Mouse (Mus musculus) neural tube, embryonic 14.5 days (tissue): ENCODE results near the gene Selenoo. TPM values are rescaled to one million over a fixed set of nuclear protein-coding genes. Genes with fewer than 3 reads are reported as not detected.

Experiments used
- ATAC-seq: fragments of 200-750 bp; cut with Nextera tagmentation; 2 replicates; pipeline ENCODE4 v1.8.0; 2017; ENCODE audit warnings: low read depth, mild to moderate bottlenecking, moderate TSS enrichment, moderate library complexity
- H3K27ac ChIP-seq: fragments of 300-500 bp; sonication (generic); 2 replicates; pipeline ENCODE4 v1.5.1; 2014; ENCODE audit warnings: low read depth, mild to moderate bottlenecking, control low read depth, low read length, moderate library complexity, mixed read lengths
- H3K27me3 ChIP-seq: fragments of 300-500 bp; sonication (generic); 2 replicates; pipeline ENCODE4 v1.6.1; 2014; ENCODE audit warnings: low read length; ENCODE audit not compliant: control insufficient read depth, insufficient read depth
- H3K36me3 ChIP-seq: fragments of 300-500 bp; sonication (generic); 2 replicates; pipeline ENCODE4 v1.6.1; 2014; ENCODE audit warnings: low read length, mixed read lengths; ENCODE audit not compliant: control insufficient read depth, insufficient read depth
- H3K4me1 ChIP-seq: fragments of 300-500 bp; sonication (generic); 2 replicates; pipeline ENCODE4 v1.6.1; 2014; ENCODE audit warnings: low read length; ENCODE audit not compliant: control insufficient read depth, insufficient read depth
- H3K4me2 ChIP-seq: fragments of 300-500 bp; sonication (generic); 2 replicates; pipeline ENCODE4 v1.6.1; 2014; ENCODE audit warnings: mild to moderate bottlenecking, low read depth, low read length, control low read depth
- H3K4me3 ChIP-seq: fragments of 300-500 bp; sonication (generic); 2 replicates; pipeline ENCODE4 v1.5.1; 2014; ENCODE audit warnings: low read depth, low read length, control low read depth, mixed read lengths
- H3K9ac ChIP-seq: fragments of 300-500 bp; sonication (generic); replicated peaks from 2 replicates; pipeline ENCODE4 v1.6.1; 2014; ENCODE audit warnings: low read depth, mild to moderate bottlenecking, control low read depth, low read length, mixed read lengths
- H3K9me3 ChIP-seq: fragments of 300-500 bp; sonication (generic); 2 replicates; pipeline ENCODE4 v1.6.1; 2016; ENCODE audit warnings: low read length; ENCODE audit not compliant: control insufficient read depth
- WGBS: fragments of 180-500 bp; shearing (Covaris S2); extraction: QIAGEN DNeasy Blood & Tissue Kit; methylation state at CpG from one replicate; pipeline ENCODE4 v1.1.7; 2014; 5-methylcytosine and 5-hydroxymethylcytosine counted together
- polyA plus RNA-seq: library from polyadenylated mRNA; unstranded; fragments of >200 nt; fragmentation: Nextera tagmentation; extraction: Ambion mirVana; gene quantifications from 2 replicates; pipeline ENCODE4 v1.2.1, GENCODE M21; 2014

Gene Selenoo
- polyA plus RNA-seq, 1 experiment from 2014 or later = 23.9 TPM

GRCm38 (mm10) chr15:89140659-89141252, 51.9 kb downstream of the Selenoo start, which contains the start of gene Mapk12:
TSS of gene Mapk12 (minus strand) at chr15:89140703.
- H3K4me2 ChIP-seq = peak within 1 kb of the TSS; percentile 92
- H3K27me3 ChIP-seq = peaks cover 8% of the 10 kb centered on the region; the same call in 1 of the 2 replicates
- peak within 1 kb of the TSS; percentile 57 for H3K9ac ChIP-seq
- H3K27ac ChIP-seq = no peak within 1 kb of the TSS
- no peaks in the 10 kb centered on the region for H3K9me3 ChIP-seq
- peaks cover 13% of the 10 kb centered on the region for H3K4me1 ChIP-seq
- 0 out of 2 replicates have a peak, but pooled peaks cover 9% of the 10 kb centered on the region for H3K36me3 ChIP-seq
- WGBS = under 1% methylated on average over 21 of the region's 21 CpGs
- ATAC-seq = peak; percentile 29; the same call in 1 of the 2 replicates
- peak within 1 kb of the TSS; percentile 39 for H3K4me3 ChIP-seq

DNA sequence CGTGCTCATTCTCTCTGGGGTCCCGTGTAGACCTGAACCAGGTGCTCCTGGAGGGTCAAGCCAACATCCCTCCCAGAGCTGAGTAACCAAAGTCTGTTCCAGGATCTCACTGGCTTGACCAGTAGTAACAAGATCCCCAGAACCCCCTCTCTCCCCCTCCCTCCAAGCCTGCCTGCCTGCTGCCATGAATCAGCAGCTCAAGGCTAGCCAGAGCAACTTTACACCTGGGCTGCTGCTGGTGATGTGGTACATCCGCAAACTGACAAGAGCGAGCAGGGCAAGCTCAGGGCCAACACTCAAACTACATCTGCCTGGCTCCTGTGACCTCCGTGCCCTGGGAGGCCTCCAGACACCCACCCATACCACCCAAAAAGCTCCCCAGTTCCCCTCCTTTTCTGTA, 52.6 kb downstream of the Selenoo start:
- Histone ChIP-seq H3K36me3 (0 out of 2 replicates have a peak, but pooled peaks cover 9% of the 10 kb centered on the region), H3K4me2 (no peak overlapping the region), H3K4me3 (no peak overlapping the region), H3K4me1 (peaks cover 17% of the 10 kb centered on the region), H3K9ac (no peak overlapping the region), H3K27me3 (peaks cover 8% of the 10 kb centered on the region; the same call in 1 of the 2 replicates), H3K9me3 (no peaks in the 10 kb centered on the region), H3K27ac (no peak overlapping the region)
- WGBS = 35% methylated on average over 5 of the region's 5 CpGs
- ATAC-seq = no peak

DNA sequence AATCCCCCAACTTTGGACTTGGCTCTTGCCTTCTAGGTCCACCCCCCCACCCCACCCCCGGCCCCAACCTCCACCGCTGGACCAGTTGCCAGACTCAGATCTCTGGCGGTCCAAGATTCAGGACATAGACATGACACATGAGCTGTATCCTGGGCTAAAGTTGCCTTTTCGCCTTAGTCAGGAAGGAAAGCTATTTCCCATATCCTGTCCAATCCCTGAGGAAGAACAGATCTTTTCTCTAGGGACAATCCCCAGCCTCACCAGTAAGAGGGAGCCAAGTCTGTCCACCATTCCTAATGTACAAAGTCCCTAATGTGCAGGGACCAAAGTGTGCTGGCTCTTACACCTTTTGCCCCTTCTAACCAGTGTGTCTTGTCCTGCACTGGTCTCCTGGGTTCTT, 53.0 kb downstream of the Selenoo start:
- Histone ChIP-seq H3K4me3 (no peak overlapping the region), H3K9ac (no peak overlapping the region), H3K4me2 (no peak overlapping the region), H3K27me3 (peaks cover 8% of the 10 kb centered on the region; the same call in 1 of the 2 replicates), H3K27ac (no peak overlapping the region), H3K4me1 (peaks cover 22% of the 10 kb centered on the region), H3K36me3 (0 out of 2 replicates have a peak, but pooled peaks cover 9% of the 10 kb centered on the region), H3K9me3 (no peaks in the 10 kb centered on the region)
- ATAC-seq = no peak
- 74% methylated on average over 4 of the region's 4 CpGs for WGBS

- Histone ChIP-seq H3K36me3 (0 out of 2 replicates have a peak, but pooled peaks cover 9% of the 10 kb centered on the region), H3K4me1 (peaks cover 30% of the 10 kb centered on the region), H3K4me3 (no peak overlapping the region), H3K27ac (no peak overlapping the region), H3K27me3 (peaks cover 8% of the 10 kb centered on the region; the same call in 1 of the 2 replicates), H3K9ac (no peak overlapping the region), H3K9me3 (no peaks in the 10 kb centered on the region), H3K4me2 (no peak overlapping the region)
- ATAC-seq = no peak
- 95% methylated on average over 2 of the region's 2 CpGs for WGBS
Observed at GRCm38 (mm10) chr15:89143134-89143533, 54.2 kb downstream of the Selenoo start.

GRCm38 (mm10) chr15:89144965-89145364, 56.1 kb downstream of the Selenoo start:
- H3K27me3 ChIP-seq = peaks cover 6% of the 10 kb centered on the region; the same call in 1 of the 2 replicates
- peaks cover 31% of the 10 kb centered on the region for H3K4me1 ChIP-seq
- 94% methylated on average over 11 of the region's 11 CpGs for WGBS
- no peak overlapping the region for H3K4me2 ChIP-seq
- no peak for ATAC-seq
- H3K9ac ChIP-seq = no peak overlapping the region
- H3K9me3 ChIP-seq = no peaks in the 10 kb centered on the region
- H3K36me3 ChIP-seq = 0 out of 2 replicates have a peak, but pooled peaks cover 9% of the 10 kb centered on the region
- H3K4me3 ChIP-seq = no peak overlapping the region
- H3K27ac ChIP-seq = no peak overlapping the region

DNA sequence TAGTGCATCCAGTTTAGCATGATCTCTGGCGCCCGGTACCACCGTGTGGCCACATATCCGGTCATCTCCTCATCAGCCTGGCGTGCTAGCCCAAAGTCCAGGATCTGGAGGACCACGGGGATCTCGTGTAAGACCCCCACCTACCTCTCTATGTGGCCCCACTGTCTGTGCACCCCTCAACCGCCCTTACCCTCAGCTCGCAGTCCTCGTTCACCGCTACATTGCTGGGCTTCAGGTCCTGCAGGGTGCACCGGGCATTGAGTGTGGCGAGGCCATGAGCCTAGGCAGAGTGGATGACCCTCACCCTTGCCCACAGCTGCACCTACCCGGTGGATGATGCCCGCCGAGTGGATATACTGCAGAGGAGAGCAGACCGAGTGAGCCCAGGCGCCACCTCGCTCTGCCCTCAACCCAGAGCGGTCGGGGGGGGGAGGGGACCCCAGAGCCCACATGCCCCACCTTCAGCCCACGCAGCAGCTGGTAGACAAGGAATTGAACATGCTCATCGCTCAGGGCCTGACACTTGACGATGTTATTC, 57.0 kb downstream of the Selenoo start:
- H3K9me3 ChIP-seq = no peaks in the 10 kb centered on the region
- H3K4me2 ChIP-seq = peak overlapping the region; percentile 87
- no peak for ATAC-seq
- no peak overlapping the region for H3K9ac ChIP-seq
- peak overlapping the region; percentile 79 for H3K4me3 ChIP-seq
- H3K4me1 ChIP-seq = peaks cover 24% of the 10 kb centered on the region
- 0 out of 2 replicates have a peak, but pooled peaks cover 9% of the 10 kb centered on the region for H3K36me3 ChIP-seq
- WGBS = 81% methylated on average over 24 of the region's 24 CpGs
- 0 out of 2 replicates have a peak, but pooled peaks cover 2% of the 10 kb centered on the region for H3K27me3 ChIP-seq
- no peak overlapping the region for H3K27ac ChIP-seq

DNA sequence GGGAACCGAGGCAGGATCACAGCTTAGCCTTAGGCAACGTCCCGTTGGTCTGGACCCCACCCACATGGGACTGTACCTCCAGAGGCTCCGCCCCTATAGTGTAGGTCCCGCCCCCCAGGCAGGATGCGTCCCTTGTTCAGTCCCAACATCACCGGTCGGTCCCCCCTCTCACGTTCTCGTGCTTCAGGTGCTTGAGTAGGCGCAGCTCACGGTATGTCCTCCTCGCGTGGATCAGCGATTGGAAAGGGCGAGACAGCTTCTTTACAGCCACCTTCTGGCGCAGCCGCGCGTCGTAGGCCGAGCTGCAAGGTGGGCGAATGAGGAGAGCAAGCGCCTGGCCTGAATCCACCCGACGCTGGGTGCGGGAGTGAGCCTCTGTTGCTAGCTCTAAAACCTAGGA, 57.7 kb downstream of the Selenoo start:
- WGBS = 1% methylated on average over 27 of the region's 27 CpGs
- Histone ChIP-seq H3K36me3 (0 out of 2 replicates have a peak, but pooled peaks cover 9% of the 10 kb centered on the region), H3K9ac (peak overlapping the region; percentile 63), H3K27me3 (no peaks in the 10 kb centered on the region), H3K27ac (peak overlapping the region; percentile 70), H3K4me2 (peak overlapping the region; percentile 87), H3K4me1 (peaks cover 23% of the 10 kb centered on the region), H3K9me3 (no peaks in the 10 kb centered on the region), H3K4me3 (peak overlapping the region; percentile 79)
- ATAC-seq = peak; percentile 36; the same call in 1 of the 2 replicates

GRCm38 (mm10) chr15:89147024-89147423, 58.1 kb downstream of the Selenoo start:
- H3K27ac ChIP-seq = peak overlapping the region; percentile 70
- 0 out of 2 replicates have a peak, but pooled peaks cover 9% of the 10 kb centered on the region for H3K36me3 ChIP-seq
- no peak for ATAC-seq
- peak overlapping the region; percentile 63 for H3K9ac ChIP-seq
- H3K9me3 ChIP-seq = no peaks in the 10 kb centered on the region
- 7% methylated on average over 15 of the region's 16 CpGs for WGBS
- H3K27me3 ChIP-seq = no peaks in the 10 kb centered on the region
- H3K4me3 ChIP-seq = peak overlapping the region; percentile 79
- peaks cover 23% of the 10 kb centered on the region for H3K4me1 ChIP-seq
- H3K4me2 ChIP-seq = peak overlapping the region; percentile 87

DNA sequence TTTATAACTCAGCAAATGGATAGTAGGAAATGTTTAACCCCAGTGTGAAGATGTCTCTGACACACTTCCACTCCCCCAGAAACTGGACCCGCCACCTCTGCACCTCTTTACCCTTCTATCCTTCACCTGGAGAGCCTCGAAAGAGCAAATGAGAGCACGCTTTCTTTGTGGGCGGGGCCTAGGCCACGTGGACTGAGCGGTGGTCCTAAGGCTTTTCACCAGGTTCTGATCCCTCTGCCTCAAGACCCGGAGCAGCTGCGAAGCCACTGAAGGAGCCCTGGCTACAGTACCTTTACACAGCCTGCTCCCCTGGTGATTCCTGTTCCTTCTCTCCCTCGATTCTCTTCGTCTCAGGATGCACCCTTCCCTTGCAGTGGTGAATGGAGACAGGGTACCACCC, 58.6 kb downstream of the Selenoo start:
- Histone ChIP-seq H3K4me2 (peak overlapping the region; percentile 87), H3K9ac (no peak overlapping the region), H3K27me3 (no peaks in the 10 kb centered on the region), H3K4me3 (peak overlapping the region; percentile 79; the same call in 1 of the 2 replicates), H3K27ac (no peak overlapping the region), H3K4me1 (peaks cover 27% of the 10 kb centered on the region), H3K36me3 (0 out of 2 replicates have a peak, but pooled peaks cover 9% of the 10 kb centered on the region), H3K9me3 (no peaks in the 10 kb centered on the region)
- WGBS = 17% methylated on average over 10 of the region's 10 CpGs
- no peak for ATAC-seq
